Mouse (Mus musculus) retina, postnatal 1 day (tissue): ENCODE measurements at regions not wholly inside any gene's neighbourhood (a gene's known extent, or its start where the extent isn't known, plus 50 kb on each side); places are given as distances from the start of the nearest gene placed in this dataset.

Source experiments
- DNase-seq: peaks from one replicate; pipeline ENCODE4 v3.0.0-alpha.2; 2012

GRCm38 (mm10) chr4:56421575-56421974, 318.3 kb upstream of the Gm26657 start:
- no peak for DNase-seq

- DNase-seq: no peak
Measured at GRCm38 (mm10) chr4:56419122-56419913, 320.6 kb upstream of the Gm26657 start.

DNA sequence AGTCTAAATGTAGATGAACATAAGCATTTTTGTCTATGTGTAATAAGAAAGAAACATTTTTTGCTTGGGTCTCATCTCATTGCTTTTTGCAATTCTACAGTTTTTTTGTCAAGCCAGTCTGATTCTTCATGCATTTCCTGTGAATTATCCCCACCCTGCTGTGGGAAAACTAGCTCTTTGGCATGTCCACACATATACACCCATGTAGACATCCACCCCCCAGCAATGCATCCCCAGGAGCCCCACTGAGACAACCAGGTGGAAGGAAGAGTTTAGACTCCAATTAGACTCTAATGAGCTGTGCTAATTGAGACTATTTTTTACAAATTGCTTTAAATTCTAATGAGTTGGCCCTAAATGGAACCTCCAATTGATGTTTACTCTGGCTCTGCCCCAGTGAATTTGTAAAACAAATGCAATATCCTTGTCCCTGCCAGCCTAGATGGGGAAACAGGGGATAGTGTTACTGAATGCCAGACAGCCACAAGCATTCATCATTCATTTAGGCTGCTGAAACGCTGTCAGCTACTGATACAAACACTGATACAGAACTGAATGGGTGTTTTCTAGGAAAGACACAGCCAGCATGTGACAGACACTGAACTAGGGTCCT, 328.7 kb upstream of the Gm26657 start:
- DNase-seq: peak; percentile 12

- no peak for DNase-seq
Measured at GRCm38 (mm10) chr4:56393793-56394192, 346.1 kb upstream of the Gm26657 start.

GRCm38 (mm10) chr4:56387051-56387450, 352.8 kb upstream of the Gm26657 start:
- DNase-seq: no peak

- no peak for DNase-seq
Measured at GRCm38 (mm10) chr4:56375745-56376144, 364.1 kb upstream of the Gm26657 start.

DNA sequence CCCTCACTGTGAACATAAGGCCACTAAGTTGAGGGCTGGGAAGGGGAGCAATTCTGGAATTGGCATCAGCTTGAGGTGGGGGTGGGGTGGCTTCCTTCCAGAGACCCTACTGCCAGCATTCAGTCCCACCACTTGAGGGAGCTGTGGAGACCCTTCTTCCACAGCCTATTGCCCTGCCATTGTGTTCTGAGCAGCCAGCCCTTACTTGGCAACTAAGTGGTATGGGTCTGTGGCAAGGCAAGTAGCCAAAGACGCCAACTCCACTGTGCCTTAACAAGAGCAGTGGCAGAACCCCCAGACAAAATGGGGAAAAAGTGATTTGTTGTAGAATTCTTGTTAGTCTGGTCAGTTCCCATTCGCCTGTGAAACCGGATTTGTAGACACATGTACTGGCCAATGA, 365.4 kb upstream of the Gm26657 start:
- DNase-seq: no peak

GRCm38 (mm10) chr4:56373746-56374145, 366.1 kb upstream of the Gm26657 start:
- no peak for DNase-seq

GRCm38 (mm10) chr4:56373167-56373566, 366.7 kb upstream of the Gm26657 start:
- no peak for DNase-seq

DNA sequence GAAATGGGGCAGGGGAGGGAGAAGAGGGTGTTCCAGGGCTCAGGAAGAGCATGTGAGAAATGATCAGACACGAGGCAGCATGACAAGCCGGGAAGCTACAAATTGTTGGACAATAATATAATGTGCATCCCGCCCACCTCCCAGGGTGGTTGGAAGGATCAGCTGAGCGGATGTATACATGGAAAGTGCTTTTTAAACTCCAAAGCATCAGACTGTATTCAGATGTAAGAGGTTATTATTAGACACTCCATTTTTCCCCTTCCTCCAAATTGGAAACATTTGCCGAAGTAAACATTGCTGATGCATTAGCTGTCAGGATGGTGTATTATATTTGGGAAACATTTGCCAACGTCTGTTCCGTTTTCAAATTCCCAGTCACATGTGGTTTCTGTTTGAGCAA, 367.2 kb upstream of the Gm26657 start:
- no peak for DNase-seq

DNA sequence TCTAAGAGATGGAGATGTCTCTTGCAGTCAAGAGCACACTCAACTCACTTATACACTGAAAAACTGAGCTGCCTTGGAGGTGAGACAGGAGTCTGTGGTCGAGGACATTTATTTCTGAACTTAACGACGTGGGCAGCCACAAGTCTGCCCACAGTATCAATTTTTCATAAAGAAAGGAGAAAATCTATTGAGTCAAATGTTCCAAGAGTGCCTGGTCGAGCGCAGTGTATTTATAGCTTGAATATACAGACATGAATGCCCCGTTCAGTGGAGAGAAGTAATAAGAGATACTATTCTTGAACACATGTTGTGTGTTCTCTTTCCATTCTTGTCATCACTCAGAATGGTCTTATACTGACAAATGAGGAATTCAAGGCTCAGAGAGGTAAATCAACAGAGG, 375.3 kb upstream of the Gm26657 start:
- DNase-seq: no peak

DNA sequence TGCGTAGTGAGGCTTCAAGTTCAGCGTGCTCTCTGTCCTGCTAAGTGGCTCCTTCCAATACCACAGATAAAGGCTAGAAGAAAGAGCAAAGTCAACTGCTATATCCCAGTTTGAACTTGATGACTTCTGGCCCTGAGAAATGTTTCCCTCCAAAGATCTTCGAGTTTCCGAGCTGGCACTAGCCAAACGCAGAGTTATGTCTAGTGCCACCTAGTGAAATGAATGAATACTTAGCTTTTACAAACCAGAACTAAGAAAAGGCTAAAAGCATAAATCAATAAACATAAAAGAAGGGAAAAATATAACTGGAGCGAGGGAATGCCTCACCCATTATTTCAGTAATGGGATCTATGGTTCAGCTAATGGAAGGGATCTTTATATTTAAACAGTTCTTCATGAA, 377.7 kb upstream of the Gm26657 start:
- DNase-seq: peak; percentile 31

DNA sequence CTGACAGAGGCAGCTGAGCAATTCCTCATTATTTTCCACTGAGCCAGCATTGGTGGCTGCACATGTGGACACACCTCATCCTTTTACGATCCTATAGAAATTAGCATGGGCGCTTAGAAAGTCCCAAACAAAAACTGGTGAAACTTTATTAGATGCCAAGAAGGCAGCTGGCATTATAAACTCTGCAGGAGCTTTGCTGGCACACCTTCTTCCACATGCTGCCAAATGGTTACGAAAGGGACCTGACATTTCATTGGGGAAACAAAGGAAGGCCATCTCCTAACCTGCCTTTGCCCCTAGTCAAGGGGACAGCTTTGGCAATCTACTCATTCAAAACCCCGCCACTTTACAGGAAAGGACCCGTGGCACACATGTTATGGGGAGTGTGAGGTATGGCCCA, 390.7 kb upstream of the Gm26657 start:
- DNase-seq: no peak

DNA sequence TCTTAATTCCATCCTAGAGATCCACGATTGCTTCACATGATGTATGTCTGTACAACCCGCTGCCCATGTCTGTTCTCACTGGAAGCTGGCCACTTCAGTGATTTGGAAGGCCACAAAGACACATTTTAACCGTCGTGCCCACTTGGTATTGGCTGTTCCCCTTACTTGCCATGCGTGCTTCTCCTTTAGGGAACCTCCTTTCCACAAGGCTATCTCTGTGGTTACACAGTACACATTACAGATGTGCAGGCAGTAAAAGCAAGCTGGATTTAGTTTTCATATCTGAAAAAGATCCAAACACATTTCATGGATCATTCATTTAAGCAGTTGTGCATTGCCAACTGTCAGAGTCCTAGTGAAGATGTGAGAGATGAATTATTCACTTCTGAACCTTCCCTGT, 414.7 kb upstream of the Gm26657 start:
- DNase-seq: no peak

DNA sequence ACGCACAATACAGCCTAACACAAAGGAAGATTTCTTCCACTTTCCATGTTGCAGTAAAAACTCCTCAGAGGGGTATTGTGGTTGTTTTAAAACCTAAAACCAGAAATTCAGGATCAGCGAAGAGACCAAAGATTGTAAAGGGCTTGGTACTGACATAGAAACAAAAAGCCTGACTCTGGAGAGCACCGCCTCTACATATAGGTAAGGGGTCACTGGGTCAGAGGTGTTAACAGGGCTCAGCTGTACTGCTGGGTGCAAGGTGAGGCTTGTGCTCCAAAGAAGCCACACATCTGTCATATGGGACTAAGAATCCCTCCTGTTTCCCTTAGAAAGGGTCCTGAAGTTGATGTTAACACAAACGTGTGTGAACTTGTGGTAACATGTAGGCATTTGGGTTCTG, 420.7 kb upstream of the Gm26657 start:
- no peak for DNase-seq

GRCm38 (mm10) chr4:56305664-56306330, 434.1 kb upstream of the Gm26657 start:
- no peak for DNase-seq

- DNase-seq: peak; percentile 20
Measured at GRCm38 (mm10) chr4:56304275-56304674, 435.6 kb upstream of the Gm26657 start.

DNA sequence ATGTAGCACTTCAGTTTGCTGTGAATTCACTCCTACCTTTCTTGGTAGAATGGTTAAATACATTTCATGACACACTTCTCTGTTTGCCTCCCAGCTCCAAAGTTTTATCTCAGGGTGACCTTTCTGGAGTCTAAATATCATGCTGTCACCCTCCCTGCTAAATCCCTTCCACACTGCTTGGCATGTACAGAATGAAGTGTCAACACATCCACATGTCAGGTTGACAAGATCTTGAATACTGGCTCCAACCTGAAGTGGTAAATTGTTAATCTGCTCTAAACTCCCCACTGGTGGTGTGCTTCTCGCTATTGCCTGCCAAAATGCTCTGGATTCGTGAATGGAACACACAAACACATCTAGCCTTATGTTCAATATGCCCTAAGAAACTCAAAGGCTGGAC, 451.9 kb upstream of the Gm26657 start:
- DNase-seq: no peak

DNA sequence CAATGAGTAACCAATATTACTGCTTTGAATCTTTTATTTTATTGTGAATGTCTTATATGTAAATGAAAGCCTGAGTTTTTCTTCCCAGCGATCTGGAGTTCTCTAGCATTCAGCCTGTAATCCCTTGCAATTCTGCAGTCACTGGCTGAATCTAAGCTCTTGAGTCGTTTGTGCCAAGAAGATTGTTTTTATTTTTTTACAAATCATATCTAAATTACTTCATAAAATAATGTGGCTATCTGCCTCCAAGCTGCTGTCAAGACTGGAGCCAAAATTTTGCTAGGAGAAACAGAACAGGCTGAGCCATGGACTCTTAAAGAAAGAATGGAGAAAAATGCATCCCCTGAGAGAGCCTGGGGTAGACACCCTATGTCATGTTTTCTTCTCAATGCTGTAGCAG, 455.4 kb upstream of the Gm26657 start:
- no peak for DNase-seq

GRCm38 (mm10) chr4:56275836-56276235, 464.0 kb upstream of the Gm26657 start:
- no peak for DNase-seq

- no peak for DNase-seq
Measured at GRCm38 (mm10) chr4:56271390-56271789, 468.5 kb upstream of the Gm26657 start.

DNA sequence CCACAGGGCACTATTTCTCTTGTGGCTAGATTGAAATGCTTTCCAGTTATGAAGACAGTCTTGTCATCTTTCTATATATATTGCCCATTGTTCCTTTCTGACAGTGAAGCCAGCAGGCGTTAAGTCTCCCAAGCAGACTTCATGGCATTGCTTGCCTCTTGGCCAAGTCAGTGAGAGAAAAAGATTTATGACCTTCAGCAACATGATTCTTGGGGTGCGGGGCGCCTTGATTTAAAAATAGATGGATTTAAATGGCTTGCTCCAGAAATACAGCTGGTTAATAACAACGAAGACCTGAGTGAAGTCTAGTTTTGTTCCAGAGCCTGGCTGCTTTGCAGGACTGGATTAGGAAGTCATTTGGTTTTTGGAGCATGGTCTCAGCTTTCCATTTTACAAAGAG, 475.2 kb upstream of the Gm26657 start:
- no peak for DNase-seq

DNA sequence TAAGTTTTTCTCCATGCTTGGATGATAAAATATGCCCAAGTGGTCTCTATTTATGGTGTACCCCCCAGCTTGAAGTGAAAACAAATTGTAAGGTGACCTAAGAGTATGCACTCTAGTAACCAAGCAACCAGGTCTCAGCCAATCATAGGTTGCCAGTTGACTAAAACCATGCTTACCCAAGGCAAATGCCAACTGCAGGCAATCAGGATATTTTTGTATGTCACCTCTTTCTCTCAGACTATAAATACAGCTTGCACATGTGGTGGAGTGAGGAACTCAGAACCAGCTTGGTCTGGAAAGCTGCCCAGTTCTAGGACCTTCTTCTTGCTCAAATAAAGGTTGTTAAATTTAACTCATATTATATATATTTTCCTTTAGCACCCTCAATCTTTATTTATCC, 476.0 kb upstream of the Gm26657 start:
- DNase-seq: no peak

GRCm38 (mm10) chr4:56262589-56262988, 477.3 kb upstream of the Gm26657 start:
- no peak for DNase-seq
